12 mouse cellular contexts compared by ENCODE assay signal in the genomic region with DNA sequence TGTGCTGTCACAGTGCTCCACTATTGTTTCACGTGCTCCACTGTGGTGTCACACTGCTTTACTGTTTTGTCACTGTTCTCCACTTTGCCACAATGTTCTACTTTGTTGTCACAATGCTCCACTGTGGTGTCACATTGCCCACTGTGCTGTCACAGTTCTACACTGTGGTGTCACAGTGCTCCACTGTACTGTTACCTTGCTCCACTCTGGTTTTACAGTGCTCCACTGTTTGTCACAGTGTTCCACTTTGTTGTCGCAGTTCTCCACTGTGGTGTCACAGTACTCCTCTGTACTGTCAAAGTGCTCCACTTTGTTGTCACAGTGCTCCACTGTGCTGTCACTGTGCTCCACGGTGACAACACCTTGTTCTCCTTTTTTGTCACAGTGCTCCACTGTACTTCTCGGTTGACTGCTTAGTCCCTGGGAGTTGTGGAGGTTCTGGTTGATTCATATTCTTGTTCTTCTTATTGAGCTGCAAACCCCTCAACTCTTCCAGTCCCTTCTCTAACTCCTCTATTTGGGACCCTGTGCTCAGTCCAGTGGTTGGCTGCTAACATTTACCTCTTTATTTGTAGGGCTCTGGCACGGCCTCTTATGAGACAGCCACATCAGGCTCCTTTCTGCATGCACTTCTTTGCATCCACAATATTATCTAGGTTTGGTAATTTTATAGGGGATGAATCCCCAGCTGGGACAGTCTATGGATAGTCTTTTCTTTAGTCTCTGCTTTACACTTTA.
DNase-seq lines count a peak whose midpoint lies in the region; ATAC-seq lines count a peak whose summit lies in the region.
"Had no signal": no experiment of that assay in that cellular context is flagged by ENCODE, and none has a peak within 500 bp of the region (broad histone marks: within the 10 kb centered on the region; RNA-seq: fewer than 3 reads in every experiment).

No protein-coding gene starts in this region.

- H3K4me2 ChIP-seq in heart, embryonic 14.5 days (ENCODE audit: low read length), result no peak overlapping the region
- H3K4me2 ChIP-seq in neural tube, embryonic 12.5 days (replicated peaks), result no peak overlapping the region
- no peak overlapping the region for H3K4me2 ChIP-seq in liver, embryonic 13.5 days
- no peak overlapping the region for H3K4me2 ChIP-seq in stomach, embryonic 14.5 days (replicated peaks; ENCODE audit: low read depth, low read length)

- no peaks in the 10 kb centered on the region for H3K4me1 ChIP-seq in heart, embryonic 14.5 days (ENCODE audit: control insufficient read depth in 2 of 2, insufficient read depth in 2 of 2, low read length in 2 of 2)
- no peaks in the 10 kb centered on the region for H3K4me1 ChIP-seq in neural tube, embryonic 12.5 days
- H3K4me1 ChIP-seq in liver, embryonic 13.5 days (replicated peaks), result no peaks in the 10 kb centered on the region
- no peaks in the 10 kb centered on the region for H3K4me1 ChIP-seq in stomach, embryonic 14.5 days (ENCODE audit: control insufficient read depth, insufficient read depth, low read length)

- H3K4me3 ChIP-seq in heart, embryonic 14.5 days (ENCODE audit: control insufficient read depth in 1 of 2, insufficient read depth in 1 of 2, low read depth in 1 of 2, low read length in 2 of 2), result no peak overlapping the region
- no peak overlapping the region for H3K4me3 ChIP-seq in neural tube, embryonic 12.5 days
- H3K4me3 ChIP-seq in liver, embryonic 13.5 days (replicated peaks), result no peak overlapping the region
- H3K4me3 ChIP-seq in stomach, embryonic 14.5 days (ENCODE audit: low read depth, low read length), result no peak overlapping the region

- WGBS in heart, embryonic 14.5 days, result 59% methylated on average over 5 of the region's 5 CpGs
- 70% methylated on average over 5 of the region's 5 CpGs for WGBS in neural tube, embryonic 12.5 days
- 44% methylated on average over 5 of the region's 5 CpGs for WGBS in liver, embryonic 13.5 days (ENCODE audit: insufficient replicate concordance)
- WGBS in stomach, embryonic 14.5 days, result 71% methylated on average over 5 of the region's 5 CpGs

- H3K27me3 ChIP-seq in heart, embryonic 14.5 days (ENCODE audit: control insufficient read depth, insufficient read depth, low read length), result no peaks in the 10 kb centered on the region
- no peaks in the 10 kb centered on the region for H3K27me3 ChIP-seq in neural tube, embryonic 12.5 days (replicated peaks)
- no peaks in the 10 kb centered on the region for H3K27me3 ChIP-seq in liver, embryonic 13.5 days
- H3K27me3 ChIP-seq in stomach, embryonic 14.5 days (ENCODE audit: control insufficient read depth, insufficient read depth, low read length), result no peaks in the 10 kb centered on the region

- DNase-seq in heart, adult 9 months (ENCODE audit: low spot score in 2 of 2), result no peak
- DNase-seq in neural tube, embryonic 10.5 days (ENCODE audit: extremely low spot score, low spot score), result no peak
- no peak for DNase-seq in liver, embryonic 13.5 days
- no peak for DNase-seq in gastrocnemius, postnatal 14 days
- no peak for DNase-seq in layer of hippocampus, adult 18-20 months (ENCODE audit: low spot score in 2 of 2)
- DNase-seq: kidney, adult 8-10 months; right cerebral cortex, postnatal 25 days; thymus, postnatal 36 days had no signal

- H3K27ac ChIP-seq in heart, embryonic 14.5 days (replicated peaks in 1 of 2; ENCODE audit: control insufficient read depth in 1 of 2, insufficient read depth in 1 of 2, low read depth in 2 of 2, low read length in 2 of 2), result no peak overlapping the region
- H3K27ac ChIP-seq in neural tube, embryonic 12.5 days, result no peak overlapping the region
- H3K27ac ChIP-seq in liver, embryonic 13.5 days, result no peak overlapping the region
- H3K27ac ChIP-seq in stomach, embryonic 14.5 days (ENCODE audit: low read length), result no peak overlapping the region

- peaks cover 56% of the 10 kb centered on the region for H3K9me3 ChIP-seq in heart, embryonic 14.5 days (ENCODE audit: control insufficient read depth, low read length)
- peaks cover 68% of the 10 kb centered on the region for H3K9me3 ChIP-seq in neural tube, embryonic 12.5 days
- H3K9me3 ChIP-seq in liver, embryonic 13.5 days (replicated peaks), result peaks cover 36% of the 10 kb centered on the region
- peaks cover 52% of the 10 kb centered on the region for H3K9me3 ChIP-seq in stomach, embryonic 14.5 days (ENCODE audit: control insufficient read depth, low read depth, low read length)

- ATAC-seq in heart, embryonic 14.5 days (ENCODE audit: insufficient number of reproducible peaks, insufficient read depth, low FRiP score, low read depth), result peak; percentile 27
- ATAC-seq in neural tube, embryonic 12.5 days (ENCODE audit: low FRiP score, low read depth), result peak; percentile 18
- peak; percentile 29 for ATAC-seq in liver, embryonic 13.5 days (ENCODE audit: low read depth)
- ATAC-seq in stomach, embryonic 14.5 days (ENCODE audit: insufficient number of reproducible peaks, insufficient read depth, low FRiP score, low read depth), result peak; percentile 8; the same call in 1 of the 2 replicates
- ATAC-seq: CD4-positive, CD25-positive, alpha-beta regulatory T cell, adult 4 months had no signal

- intact Hi-C loops in gastrocnemius, postnatal 14 days (cut with DNase I; ENCODE audit: low total_unique reads), result no loop called here

- H3K9ac ChIP-seq in heart, embryonic 14.5 days (ENCODE audit: low read length), result no peak overlapping the region
- no peak overlapping the region for H3K9ac ChIP-seq in neural tube, embryonic 12.5 days
- H3K9ac ChIP-seq in liver, embryonic 13.5 days, result no peak overlapping the region
- H3K9ac ChIP-seq in stomach, embryonic 14.5 days (replicated peaks; ENCODE audit: low read depth, low read length), result no peak overlapping the region

- H3K36me3 ChIP-seq in heart, embryonic 14.5 days (ENCODE audit: control insufficient read depth, insufficient read depth, low read length), result no peaks in the 10 kb centered on the region
- no peaks in the 10 kb centered on the region for H3K36me3 ChIP-seq in neural tube, embryonic 12.5 days
- H3K36me3 ChIP-seq in liver, embryonic 13.5 days, result no peaks in the 10 kb centered on the region
- H3K36me3 ChIP-seq in stomach, embryonic 14.5 days (ENCODE audit: control insufficient read depth, insufficient read depth, low read length), result no peaks in the 10 kb centered on the region
